Comparison of ENCODE assay signal across 13 mouse cellular contexts in the genomic region with DNA sequence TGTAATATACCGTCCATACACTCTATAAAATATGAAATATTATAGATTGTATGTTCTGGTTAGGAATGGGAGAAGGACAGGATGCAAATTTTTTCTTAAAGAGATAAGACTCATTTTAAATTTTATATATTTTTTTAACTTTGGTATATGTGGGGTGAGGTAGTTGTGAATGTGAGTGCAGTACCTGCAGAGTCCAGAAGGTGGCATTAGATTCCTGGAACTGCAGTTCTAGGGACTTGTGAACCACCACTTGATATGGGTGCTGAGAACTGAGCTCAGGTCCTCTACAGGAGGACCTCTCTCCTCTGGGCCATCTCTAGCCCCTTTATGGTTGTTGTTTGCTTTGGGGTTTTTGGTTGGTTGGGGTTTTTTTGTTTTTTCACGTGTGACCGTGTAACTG. TPM values are rescaled to one million over a fixed set of nuclear protein-coding genes. Genes with fewer than 3 reads are reported as not detected.
A peak's percentile ranks its signal among the peaks of the same experiment; 100 is the strongest.
DNase-seq lines count a peak whose midpoint lies in the region; ATAC-seq and TF ChIP-seq lines count a peak whose summit lies in the region.
"Had no signal": no experiment of that assay in that cellular context is flagged by ENCODE, and none has a peak within 500 bp of the region (broad histone marks: within the 10 kb centered on the region; RNA-seq: fewer than 3 reads in every experiment).

No protein-coding gene starts in this region.

- TF ChIP-seq CTCF in intestine, postnatal 0 days (IDR thresholded peaks at IDR 0.05; ENCODE audit: low read depth): peak; percentile 42
- TF ChIP-seq CTCF in thymus, adult 2 months (IDR thresholded peaks at IDR 0.05; ENCODE audit: borderline replicate concordance, control insufficient read depth, extremely low read depth, insufficient read depth, low read length, poor library complexity): no peak

- DNase-seq in thymus, adult 2 months: peak; percentile 32
- no peak for DNase-seq in thymus, adult 18-20 months
- no peak for DNase-seq in frontal cortex, postnatal 25 days (ENCODE audit: low spot score in 2 of 2)
- DNase-seq: adrenal gland, postnatal 10 days had no signal

- H3K27me3 ChIP-seq in intestine, postnatal 0 days (replicated peaks; ENCODE audit: control insufficient read depth, insufficient read depth, low read length): no peaks in the 10 kb centered on the region
- no peaks in the 10 kb centered on the region for H3K27me3 ChIP-seq in intestine, embryonic 15.5 days (replicated peaks)
- no peaks in the 10 kb centered on the region for H3K27me3 ChIP-seq in thymus, adult 2 months (ENCODE audit: control insufficient read depth, insufficient read depth, low read length)
- H3K27me3 ChIP-seq: embryonic facial prominence, embryonic 15.5 days; heart, embryonic 15.5 days; liver, embryonic 12.5 days had no signal

- no peak for TF ChIP-seq POLR2A in thymus, adult 2 months (IDR thresholded peaks at IDR 0.05; ENCODE audit: control insufficient read depth, extremely low read depth, insufficient read depth, low read length, poor library complexity)

- no peak overlapping the region for H3K4me3 ChIP-seq in intestine, postnatal 0 days (ENCODE audit: low read depth, low read length)
- no peak overlapping the region for H3K4me3 ChIP-seq in intestine, embryonic 15.5 days (replicated peaks)
- H3K4me3 ChIP-seq in thymus, adult 2 months (ENCODE audit: control insufficient read depth, insufficient read depth, low read length): no peak overlapping the region
- H3K4me3 ChIP-seq: embryonic facial prominence, embryonic 15.5 days; heart, embryonic 15.5 days; liver, embryonic 12.5 days; midbrain, embryonic 10.5 days had no signal

- ATAC-seq in intestine, postnatal 0 days: no peak
- no peak for ATAC-seq in intestine, embryonic 15.5 days
- 0 out of 2 replicates have a peak, but pooled peaks have one; percentile 62 for ATAC-seq in erythroblast, adult 5-6 weeks (replicated peaks; ENCODE audit: low FRiP score, poor library complexity, severe bottlenecking)
- ATAC-seq in cerebellum, adult (ENCODE audit: insufficient number of reproducible peaks, low FRiP score, low TSS enrichment): no peak
- no peak for ATAC-seq in monocyte, adult 5-6 weeks (replicated peaks; ENCODE audit: insufficient number of reproducible peaks, low FRiP score, low TSS enrichment, poor library complexity, severe bottlenecking)
- ATAC-seq: liver, embryonic 12.5 days had no signal

- no peaks in the 10 kb centered on the region for H3K4me1 ChIP-seq in intestine, postnatal 0 days (replicated peaks; ENCODE audit: control insufficient read depth, insufficient read depth, low read length)
- H3K4me1 ChIP-seq in intestine, embryonic 15.5 days (replicated peaks): no peaks in the 10 kb centered on the region
- no peaks in the 10 kb centered on the region for H3K4me1 ChIP-seq in thymus, adult 2 months (replicated peaks; ENCODE audit: control insufficient read depth, insufficient read depth, low read length)
- H3K4me1 ChIP-seq: embryonic facial prominence, embryonic 15.5 days; heart, embryonic 15.5 days; liver, embryonic 12.5 days; midbrain, embryonic 10.5 days had no signal

- H3K4me2 ChIP-seq in intestine, postnatal 0 days (replicated peaks; ENCODE audit: low read depth): no peak overlapping the region
- no peak overlapping the region for H3K4me2 ChIP-seq in intestine, embryonic 15.5 days (replicated peaks)
- H3K4me2 ChIP-seq: embryonic facial prominence, embryonic 15.5 days; heart, embryonic 15.5 days; liver, embryonic 12.5 days had no signal

- H3K9me3 ChIP-seq in intestine, postnatal 0 days (ENCODE audit: control insufficient read depth): no peaks in the 10 kb centered on the region
- no peaks in the 10 kb centered on the region for H3K9me3 ChIP-seq in intestine, embryonic 15.5 days
- H3K9me3 ChIP-seq: embryonic facial prominence, embryonic 15.5 days; heart, embryonic 15.5 days; liver, embryonic 12.5 days had no signal

- H3K36me3 ChIP-seq in intestine, postnatal 0 days (ENCODE audit: control insufficient read depth, insufficient read depth): peaks cover 13% of the 10 kb centered on the region; the same call in 1 of the 2 replicates
- 0 out of 2 replicates have a peak, but pooled peaks cover 2% of the 10 kb centered on the region for H3K36me3 ChIP-seq in intestine, embryonic 15.5 days
- peaks cover 3% of the 10 kb centered on the region; the same call in 1 of the 2 replicates for H3K36me3 ChIP-seq in thymus, adult 2 months (ENCODE audit: control insufficient read depth, insufficient read depth, low read length)

- no peak overlapping the region for H3K9ac ChIP-seq in intestine, postnatal 0 days (ENCODE audit: low read depth, low read length)
- no peak overlapping the region for H3K9ac ChIP-seq in intestine, embryonic 15.5 days
- H3K9ac ChIP-seq: embryonic facial prominence, embryonic 15.5 days; heart, embryonic 15.5 days; liver, embryonic 12.5 days had no signal

- WGBS in intestine, postnatal 0 days: 88% methylated on average over 3 of the region's 3 CpGs
- 94% methylated on average over 3 of the region's 3 CpGs for WGBS in intestine, embryonic 15.5 days
- WGBS in thymus, adult 2 months: 99% methylated on average over 3 of the region's 3 CpGs

- H3K27ac ChIP-seq in intestine, postnatal 0 days (ENCODE audit: low read depth, low read length): no peak overlapping the region
- H3K27ac ChIP-seq in intestine, embryonic 15.5 days: no peak overlapping the region
- H3K27ac ChIP-seq in thymus, adult 2 months (ENCODE audit: control insufficient read depth, insufficient read depth, low read length): no peak overlapping the region
- H3K27ac ChIP-seq: embryonic facial prominence, embryonic 15.5 days; heart, embryonic 15.5 days; liver, embryonic 12.5 days; midbrain, embryonic 10.5 days had no signal

RNA-seq across cellular contexts. Expression of a gene that starts 19.4 kb away (rescaled TPM):
- 24.7 and 27.4 TPM in 2 replicates for polyA plus RNA-seq in intestine, postnatal 0 days (2015; fragmentation: Nextera tagmentation; extraction: Ambion mirVana)
- polyA plus RNA-seq in intestine, embryonic 15.5 days (2015; fragmentation: Nextera tagmentation; extraction: Ambion mirVana): 72.0 and 88.1 TPM in 2 replicates
- polyA plus RNA-seq in thymus, adult 2 months (2012; rRNA removed): 12.3 and 12.6 TPM in 2 replicates
- 9.8 and 18.6 TPM in 2 replicates for total RNA-seq in erythroblast, adult 5-6 weeks (2015; ENCODE audit: low replicate concordance)
- total RNA-seq in erythroblast, adult 5-6 weeks (2017; ENCODE audit: low replicate concordance): 7.5 and 13.1 TPM in 2 replicates
- 6.3 to 14.7 TPM (median 7.1 TPM) in 3 replicates for total RNA-seq in monocyte, adult 5-6 weeks (2017)

RNA-seq across cellular contexts. Expression of a gene that starts 19.4 kb away (rescaled TPM):
- polyA plus RNA-seq in intestine, postnatal 0 days (2015; fragmentation: Nextera tagmentation; extraction: Ambion mirVana): 2.0 and 2.1 TPM in 2 replicates
- polyA plus RNA-seq in intestine, embryonic 15.5 days (2015; fragmentation: Nextera tagmentation; extraction: Ambion mirVana): 9.1 and 10.4 TPM in 2 replicates
- polyA plus RNA-seq in thymus, adult 2 months (2012; rRNA removed): 3.5 and 4.0 TPM in 2 replicates
- total RNA-seq in erythroblast, adult 5-6 weeks (2015; ENCODE audit: low replicate concordance): 10.2 and 14.8 TPM in 2 replicates
- 9.9 and 19.1 TPM in 2 replicates for total RNA-seq in erythroblast, adult 5-6 weeks (2017; ENCODE audit: low replicate concordance)
- total RNA-seq in monocyte, adult 5-6 weeks (2017): 0.49 to 4.7 TPM (median 1.3 TPM) in 3 replicates

RNA-seq across cellular contexts. Expression of a gene that starts 34.7 kb away (rescaled TPM):
- polyA plus RNA-seq in intestine, postnatal 0 days (2015; fragmentation: Nextera tagmentation; extraction: Ambion mirVana): 77.3 and 80.0 TPM in 2 replicates
- polyA plus RNA-seq in intestine, embryonic 15.5 days (2015; fragmentation: Nextera tagmentation; extraction: Ambion mirVana): 63.2 and 68.6 TPM in 2 replicates
- polyA plus RNA-seq in thymus, adult 2 months (2012; rRNA removed): 15.0 and 19.8 TPM in 2 replicates
- 21.3 and 22.8 TPM in 2 replicates for total RNA-seq in erythroblast, adult 5-6 weeks (2015; ENCODE audit: low replicate concordance)
- 4.0 and 4.9 TPM in 2 replicates for total RNA-seq in erythroblast, adult 5-6 weeks (2017; ENCODE audit: low replicate concordance)
- 22.2 to 46.7 TPM (median 28.3 TPM) in 3 replicates for total RNA-seq in monocyte, adult 5-6 weeks (2017)
